Mouse (Mus musculus) neural tube, embryonic 15.5 days (tissue): Measurements from ENCODE around the gene Gtf2i. TPM values are rescaled to one million over a fixed set of nuclear protein-coding genes. Genes with fewer than 3 reads are reported as not detected.

Source experiments
- ATAC-seq: fragments of 200-750 bp; cut with Nextera tagmentation; 2 replicates; pipeline ENCODE4 v1.8.0; 2017; ENCODE audit warnings: mild to moderate bottlenecking, moderate TSS enrichment, moderate library complexity; ENCODE audit not compliant: low FRiP score
- H3K27ac ChIP-seq: fragments of 300-500 bp; sonication (generic); replicated peaks from 2 replicates; pipeline ENCODE4 v1.5.1; 2015; ENCODE audit warnings: mild to moderate bottlenecking, inconsistent platforms
- H3K27me3 ChIP-seq: fragments of 300-500 bp; sonication (generic); replicated peaks from 2 replicates; pipeline ENCODE4 v1.6.1; 2015; ENCODE audit warnings: inconsistent platforms
- H3K36me3 ChIP-seq: fragments of 300-500 bp; sonication (generic); 2 replicates; pipeline ENCODE4 v1.6.1; 2015; ENCODE audit warnings: inconsistent platforms
- H3K4me1 ChIP-seq: fragments of 300-500 bp; sonication (generic); 2 replicates; pipeline ENCODE4 v1.6.1; 2015; ENCODE audit warnings: inconsistent platforms
- H3K4me2 ChIP-seq: fragments of 300-500 bp; sonication (generic); 2 replicates; pipeline ENCODE4 v1.6.1; 2015; ENCODE audit warnings: inconsistent platforms, mild to moderate bottlenecking, moderate library complexity
- H3K4me3 ChIP-seq: fragments of 300-500 bp; sonication (generic); replicated peaks from 2 replicates; pipeline ENCODE4 v1.5.1; 2015; ENCODE audit warnings: mild to moderate bottlenecking, inconsistent platforms
- H3K9ac ChIP-seq: fragments of 300-500 bp; sonication (generic); replicated peaks from 2 replicates; pipeline ENCODE4 v1.6.1; 2015; ENCODE audit warnings: mild to moderate bottlenecking, inconsistent platforms
- H3K9me3 ChIP-seq: fragments of 300-500 bp; sonication (generic); replicated peaks from 2 replicates; pipeline ENCODE4 v1.6.1; 2016; ENCODE audit warnings: inconsistent platforms
- WGBS: fragments of 180-500 bp; shearing (Covaris S2); methylation state at CpG from one replicate; pipeline ENCODE4 v1.1.7; 2015; ENCODE audit warnings: mixed read lengths; 5-methylcytosine and 5-hydroxymethylcytosine counted together
- polyA plus RNA-seq: library from polyadenylated mRNA; unstranded; fragments of >200 nt; fragmentation: Nextera tagmentation; extraction: Ambion mirVana; gene quantifications from 2 replicates; pipeline ENCODE4 v1.2.1, GENCODE M21; 2015

Gtf2i gene
- polyA plus RNA-seq, 1 experiment from 2014 or later, result 136 TPM

DNA sequence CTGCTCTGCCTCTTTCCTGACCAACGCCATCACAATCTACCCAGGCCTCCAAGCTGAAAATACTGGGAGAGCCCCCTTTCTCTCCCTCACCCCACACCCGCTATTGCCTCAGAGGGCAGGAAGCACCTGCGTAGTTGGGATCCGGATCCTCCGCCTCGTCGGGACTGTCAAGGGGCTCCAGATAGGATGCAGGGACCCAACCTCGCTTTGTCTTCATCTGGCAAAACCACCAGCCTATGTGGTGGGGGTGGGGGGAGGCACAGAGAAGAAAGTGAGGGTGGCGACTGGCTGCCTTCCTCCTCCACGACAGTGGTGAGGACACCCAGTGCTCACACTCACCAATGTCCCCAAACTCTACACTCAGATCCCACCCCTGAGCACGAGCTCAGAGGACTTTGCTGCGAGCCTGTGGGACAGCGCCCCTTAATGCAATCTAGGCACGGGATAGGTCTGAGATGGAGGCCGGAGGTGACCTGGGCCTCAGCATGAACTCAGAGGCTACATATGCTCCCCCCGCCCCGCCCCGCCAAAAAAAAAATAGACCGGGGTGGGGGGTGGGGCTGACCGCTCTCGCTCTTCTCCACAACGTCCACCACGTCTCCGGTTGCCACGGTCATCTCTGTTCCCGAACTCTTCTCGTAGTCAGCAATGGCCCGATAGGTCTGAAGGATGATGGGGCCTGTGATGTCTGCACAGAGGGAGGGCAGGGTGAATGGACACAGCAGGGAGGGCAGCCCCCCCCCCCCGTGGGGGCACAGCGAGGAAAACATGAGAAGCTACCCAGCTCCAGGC lies 89.3 kb downstream of the Gtf2i start:
- Histone ChIP-seq H3K9ac (no peak overlapping the region), H3K4me3 (no peak overlapping the region), H3K36me3 (no peaks in the 10 kb centered on the region), H3K4me1 (peaks cover 10% of the 10 kb centered on the region), H3K27ac (no peak overlapping the region), H3K4me2 (no peak overlapping the region), H3K27me3 (no peaks in the 10 kb centered on the region; the same call in none of the 2 replicates), H3K9me3 (no peaks in the 10 kb centered on the region)
- WGBS, result 83% methylated on average over 30 of the region's 30 CpGs
- no peak for ATAC-seq

DNA sequence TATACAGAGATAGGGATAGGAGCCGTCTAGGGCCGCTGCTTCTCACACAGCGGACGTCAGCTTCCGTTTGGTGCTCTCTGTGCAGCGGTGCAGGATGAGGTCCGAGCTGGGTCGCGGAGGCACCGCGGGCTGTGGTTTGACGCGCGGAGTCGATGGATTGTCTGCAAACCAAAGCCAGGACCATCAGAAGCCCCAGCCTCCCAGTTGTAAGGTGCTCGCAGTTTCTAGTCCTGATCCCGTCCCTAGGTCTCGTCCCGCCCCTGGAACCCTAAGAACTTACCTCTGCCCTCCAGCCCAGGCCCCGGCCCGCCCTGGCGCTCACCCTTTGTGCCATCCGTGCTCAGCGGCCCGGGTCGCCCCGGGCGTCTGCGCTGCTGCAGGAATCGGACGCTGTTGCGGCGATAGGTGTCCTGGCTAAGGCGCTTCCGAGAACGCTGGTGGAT lies 92.8 kb downstream of the Gtf2i start:
- Histone ChIP-seq H3K36me3 (peaks cover 7% of the 10 kb centered on the region), H3K4me2 (peak overlapping the region; percentile 63), H3K27me3 (no peaks in the 10 kb centered on the region; the same call in none of the 2 replicates), H3K27ac (no peak overlapping the region), H3K9me3 (no peaks in the 10 kb centered on the region), H3K9ac (peak overlapping the region; percentile 41), H3K4me3 (peak overlapping the region; percentile 29), H3K4me1 (peaks cover 13% of the 10 kb centered on the region)
- no peak for ATAC-seq
- 2% methylated on average over 36 of the region's 36 CpGs for WGBS

DNA sequence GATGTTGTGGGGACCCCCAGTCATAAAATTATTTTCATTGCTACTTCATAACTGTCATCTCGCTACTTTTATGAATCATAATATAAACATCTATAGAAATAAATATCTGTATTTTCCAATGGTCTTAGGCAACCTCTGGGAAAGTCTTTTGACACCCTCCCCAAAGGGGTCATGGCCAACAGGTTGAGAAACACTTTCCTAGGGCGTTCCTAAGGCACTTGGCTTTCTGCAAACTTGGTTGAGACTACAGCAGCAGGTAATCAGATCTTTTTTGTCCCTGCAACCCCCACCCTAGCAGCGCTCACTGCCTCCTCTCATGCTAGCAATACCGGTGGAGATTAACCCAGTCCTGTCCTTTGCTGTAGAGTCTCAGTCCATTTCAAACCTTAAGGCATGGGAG lies 93.3 kb downstream of the Gtf2i start:
- Histone ChIP-seq H3K4me2 (peak overlapping the region; percentile 63), H3K4me3 (peak overlapping the region; percentile 29; the same call in 1 of the 2 replicates), H3K9ac (no peak overlapping the region), H3K36me3 (peaks cover 12% of the 10 kb centered on the region), H3K9me3 (no peaks in the 10 kb centered on the region), H3K4me1 (peaks cover 13% of the 10 kb centered on the region), H3K27me3 (no peaks in the 10 kb centered on the region; the same call in none of the 2 replicates), H3K27ac (no peak overlapping the region)
- no peak for ATAC-seq
- 49% methylated on average over 4 of the region's 4 CpGs for WGBS

DNA sequence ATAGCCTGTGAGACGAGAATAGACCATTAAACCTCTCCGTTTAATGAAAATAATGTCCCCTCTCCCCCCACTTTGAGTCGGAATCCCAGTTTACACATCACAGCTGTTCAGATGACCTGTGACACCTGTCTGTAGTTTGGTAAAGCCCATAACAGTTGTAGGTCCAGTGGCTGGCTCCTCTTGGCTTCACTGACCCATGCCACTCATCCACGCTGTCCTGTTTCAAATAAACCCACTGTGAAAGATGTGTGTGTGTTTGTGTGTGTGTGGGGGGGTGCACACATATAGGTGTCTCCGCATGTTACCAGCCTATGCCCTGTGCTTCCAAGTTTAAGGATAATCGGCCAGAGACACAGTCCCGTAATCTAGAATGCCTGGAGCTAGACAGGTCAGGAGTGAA lies 96.7 kb downstream of the Gtf2i start:
- WGBS, result 95% methylated on average over 7 of the region's 7 CpGs
- no peak for ATAC-seq
- Histone ChIP-seq H3K4me3 (no peak overlapping the region), H3K36me3 (peaks cover 23% of the 10 kb centered on the region), H3K4me2 (no peak overlapping the region), H3K27ac (no peak overlapping the region), H3K9ac (no peak overlapping the region), H3K27me3 (no peaks in the 10 kb centered on the region; the same call in none of the 2 replicates), H3K4me1 (peaks cover 13% of the 10 kb centered on the region), H3K9me3 (no peaks in the 10 kb centered on the region)

DNA sequence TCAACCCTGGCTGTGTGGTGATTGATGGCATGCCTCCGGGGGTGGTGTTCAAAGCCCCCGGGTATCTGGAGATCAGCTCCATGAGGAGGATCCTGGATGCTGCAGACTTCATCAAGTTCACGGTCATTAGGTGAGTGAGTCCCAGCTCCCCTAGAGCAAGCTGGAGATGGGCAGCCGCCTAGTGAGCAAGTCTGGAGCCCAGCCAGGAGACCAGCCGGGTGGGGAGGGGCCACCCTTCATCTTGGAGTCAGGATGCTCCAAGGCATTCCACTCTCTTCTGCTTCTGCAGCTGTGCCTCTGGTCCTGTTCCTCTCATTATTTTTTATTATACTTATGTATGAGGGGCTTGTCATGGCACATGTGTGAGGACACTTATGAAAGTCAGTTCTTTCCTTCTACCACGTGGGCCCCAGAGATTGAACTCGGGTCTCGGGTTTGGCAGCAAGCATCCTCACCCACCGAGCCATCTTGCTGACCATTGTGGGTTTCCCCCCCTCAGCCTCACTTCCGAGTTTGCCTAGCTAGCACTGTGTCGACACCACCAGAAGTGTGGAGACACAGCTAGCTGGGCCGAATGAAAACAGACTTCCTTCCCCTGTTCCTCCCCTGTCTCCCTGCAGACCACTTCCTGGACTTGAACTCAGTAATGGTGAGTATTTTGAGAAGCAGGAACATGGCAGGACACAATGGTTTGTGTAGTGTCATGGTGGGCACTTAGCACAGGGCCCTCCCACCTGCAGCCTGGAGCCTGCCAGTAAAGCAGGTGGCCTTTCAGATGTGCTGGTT lies 100.3 kb downstream of the Gtf2i start:
- H3K4me1 ChIP-seq, result peaks cover 3% of the 10 kb centered on the region; the same call in 1 of the 2 replicates
- no peak for ATAC-seq
- no peak overlapping the region for H3K27ac ChIP-seq
- 59% methylated on average over 12 of the region's 12 CpGs for WGBS
- peaks cover 32% of the 10 kb centered on the region for H3K36me3 ChIP-seq
- no peak overlapping the region for H3K4me3 ChIP-seq
- H3K4me2 ChIP-seq, result no peak overlapping the region
- no peaks in the 10 kb centered on the region for H3K9me3 ChIP-seq
- H3K27me3 ChIP-seq, result no peaks in the 10 kb centered on the region
- no peak overlapping the region for H3K9ac ChIP-seq

DNA sequence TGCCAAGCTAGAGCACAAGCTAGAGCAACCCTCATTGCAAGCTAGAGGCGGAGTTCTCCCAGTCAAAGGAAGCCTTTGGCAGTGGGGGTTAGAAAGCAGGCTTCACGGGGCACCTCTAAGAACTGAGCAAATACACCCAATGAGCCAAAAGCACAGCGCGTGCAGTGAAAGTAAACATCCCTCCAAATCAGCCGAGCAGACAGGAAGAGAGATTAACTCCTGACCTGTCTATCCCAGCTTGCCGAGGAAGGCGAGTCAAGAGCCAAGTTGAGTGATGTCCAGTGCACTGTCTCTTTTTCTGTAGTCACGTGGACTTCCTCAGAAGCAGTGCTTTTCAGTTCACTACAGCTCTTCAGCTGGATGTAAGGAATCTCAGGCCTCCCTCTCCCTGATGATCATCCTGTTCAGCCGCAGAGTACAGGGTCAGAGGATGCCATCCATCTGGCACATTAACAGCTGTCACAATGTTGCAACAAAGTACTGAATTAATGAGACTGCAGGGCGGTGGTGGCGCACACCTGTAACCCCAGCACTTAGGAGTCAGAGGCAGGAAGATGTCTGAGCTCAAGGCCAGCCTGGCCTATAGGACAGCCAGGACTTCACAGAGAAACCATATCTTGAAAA lies 104.5 kb downstream of the Gtf2i start:
- Histone ChIP-seq H3K36me3 (peaks cover 23% of the 10 kb centered on the region), H3K9ac (no peak overlapping the region), H3K4me3 (no peak overlapping the region), H3K9me3 (no peaks in the 10 kb centered on the region), H3K27me3 (no peaks in the 10 kb centered on the region), H3K4me2 (no peak overlapping the region), H3K27ac (no peak overlapping the region), H3K4me1 (no peaks in the 10 kb centered on the region)
- 68% methylated on average over 11 of the region's 11 CpGs for WGBS
- no peak for ATAC-seq

DNA sequence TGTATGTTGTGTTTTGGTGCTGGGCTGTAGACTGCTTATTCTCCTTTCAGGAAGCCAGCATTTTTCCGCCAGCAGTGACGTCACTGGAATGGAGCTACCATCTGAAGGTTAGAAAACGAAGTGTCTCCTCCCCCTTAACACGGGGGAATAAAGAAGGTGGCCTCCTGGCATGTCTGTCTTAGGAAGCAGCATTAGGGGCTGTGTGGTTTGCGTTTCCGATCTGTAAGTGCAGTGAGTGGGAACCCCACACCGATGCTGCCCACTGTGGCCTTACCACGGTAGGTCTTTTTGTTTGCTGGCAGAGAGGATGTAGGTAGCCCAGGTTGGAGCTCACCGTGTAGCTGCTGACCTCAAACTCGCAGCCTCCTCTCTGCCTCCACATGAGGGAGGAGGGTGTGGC lies 107.8 kb downstream of the Gtf2i start:
- Histone ChIP-seq H3K9ac (no peak overlapping the region), H3K27me3 (no peaks in the 10 kb centered on the region), H3K4me1 (no peaks in the 10 kb centered on the region), H3K36me3 (peaks cover 43% of the 10 kb centered on the region), H3K27ac (no peak overlapping the region), H3K4me3 (no peak overlapping the region), H3K9me3 (no peaks in the 10 kb centered on the region), H3K4me2 (no peak overlapping the region)
- 83% methylated on average over 10 of the region's 10 CpGs for WGBS
- no peak for ATAC-seq

DNA sequence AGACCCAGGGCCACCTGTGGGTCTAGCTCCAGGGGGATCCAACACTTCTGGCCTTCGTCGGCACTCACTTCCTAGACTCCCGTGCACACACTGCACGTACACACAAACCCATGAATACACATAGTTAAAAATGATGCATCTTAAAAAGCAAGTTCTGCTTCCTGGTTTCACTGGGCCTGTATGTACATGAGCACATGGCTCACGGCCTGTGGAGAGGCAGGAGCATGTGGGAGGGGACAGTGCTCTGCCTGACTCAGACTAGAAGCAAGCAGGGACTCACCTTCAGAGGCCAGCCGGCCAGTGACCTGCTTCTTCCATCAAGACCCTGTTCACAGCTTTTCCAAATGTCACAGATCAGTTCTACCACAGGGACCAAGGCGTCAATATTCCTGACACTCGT lies 120.9 kb downstream of the Gtf2i start:
- H3K4me2 ChIP-seq, result no peak overlapping the region
- no peaks in the 10 kb centered on the region for H3K9me3 ChIP-seq
- no peak for ATAC-seq
- no peak overlapping the region for H3K4me3 ChIP-seq
- peaks cover 40% of the 10 kb centered on the region for H3K36me3 ChIP-seq
- no peak overlapping the region for H3K27ac ChIP-seq
- no peak overlapping the region for H3K9ac ChIP-seq
- WGBS, result 87% methylated on average over 8 of the region's 8 CpGs
- H3K4me1 ChIP-seq, result no peaks in the 10 kb centered on the region
- H3K27me3 ChIP-seq, result no peaks in the 10 kb centered on the region

DNA sequence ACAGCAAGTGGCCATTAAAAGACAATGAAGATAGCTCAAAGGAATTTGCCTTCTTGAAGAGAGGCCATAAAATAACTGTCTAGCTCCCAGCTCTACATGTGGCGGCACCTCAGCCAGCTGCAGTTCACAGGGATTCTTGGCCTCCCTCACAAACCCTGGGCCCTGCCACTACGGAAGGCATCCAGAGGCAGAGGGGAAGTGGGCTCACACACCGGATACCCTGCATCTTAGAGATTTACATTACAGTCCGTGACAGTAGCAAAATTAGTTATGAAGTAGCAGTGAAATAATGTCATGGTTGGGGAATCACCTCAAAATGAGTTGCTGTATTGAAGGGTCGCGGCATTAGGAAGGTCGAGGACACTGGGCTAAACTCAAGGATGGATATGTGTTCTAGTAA lies 126.0 kb downstream of the Gtf2i start:
- Histone ChIP-seq H3K4me3 (no peak overlapping the region), H3K9me3 (no peaks in the 10 kb centered on the region), H3K9ac (no peak overlapping the region), H3K4me1 (peaks cover 1% of the 10 kb centered on the region), H3K36me3 (peaks cover 10% of the 10 kb centered on the region), H3K27me3 (no peaks in the 10 kb centered on the region), H3K4me2 (no peak overlapping the region), H3K27ac (no peak overlapping the region)
- ATAC-seq, result no peak
- 53% methylated on average over 7 of the region's 7 CpGs for WGBS
